Mouse (Mus musculus): ENCODE measurements at regions not wholly inside any gene's neighbourhood (a gene's known extent, or its start where the extent isn't known, plus 50 kb on each side); places are given as distances from the start of the nearest gene placed in this dataset.

DNA sequence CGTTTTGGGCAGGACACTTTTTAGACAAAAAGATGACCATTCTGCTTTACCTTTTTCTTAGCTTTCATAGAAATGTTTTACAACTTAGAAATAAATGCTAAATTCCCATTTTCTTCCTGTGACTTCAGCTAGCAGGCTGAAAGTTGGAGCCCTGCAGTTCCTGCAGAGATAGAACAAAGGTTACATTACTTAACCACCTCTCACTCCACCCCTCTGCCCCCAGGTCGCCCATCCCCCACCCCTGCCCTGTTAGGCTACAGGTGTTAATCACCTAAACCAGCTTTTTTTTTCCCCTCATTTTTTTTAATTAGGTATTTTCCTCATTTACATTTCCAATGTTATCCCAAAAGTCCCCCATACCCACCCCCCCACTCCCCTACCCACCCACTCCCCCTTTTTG lies 498.1 kb upstream of the N6amt1 start:
- peak overlapping the region; percentile 38; the same call in 1 of the 2 replicates for H3K27ac ChIP-seq (ENCODE audit: insufficient read depth, low read depth, low read length)
- no peaks in the 10 kb centered on the region for H3K4me1 ChIP-seq (ENCODE audit: control insufficient read depth, insufficient read depth, low read length)
- H3K27me3 ChIP-seq (replicated peaks; ENCODE audit: control insufficient read depth, insufficient read depth, low read length), result no peaks in the 10 kb centered on the region
- TF ChIP-seq CTCF (conservative IDR thresholded peaks at IDR 0.05; ENCODE audit: insufficient read depth, insufficient read length, low read depth, low read length) (no peak), POLR2A (IDR thresholded peaks at IDR 0.05; ENCODE audit: low read depth, low read length) (no peak)
- no peaks in the 10 kb centered on the region for H3K36me3 ChIP-seq (ENCODE audit: control insufficient read depth, insufficient read depth, low read length)
- H3K4me3 ChIP-seq (ENCODE audit: insufficient read depth, low read depth, low read length), result no peak overlapping the region
- peak; percentile 69 for DNase-seq
- WGBS, result 54% methylated on average over 2 of the region's 2 CpGs

- WGBS, result 53% methylated on average over 4 of the region's 4 CpGs
- no peaks in the 10 kb centered on the region for H3K4me1 ChIP-seq (ENCODE audit: control insufficient read depth, insufficient read depth, low read length)
- no peaks in the 10 kb centered on the region for H3K36me3 ChIP-seq (ENCODE audit: control insufficient read depth, insufficient read depth, low read length)
- no peaks in the 10 kb centered on the region for H3K27me3 ChIP-seq (replicated peaks; ENCODE audit: control insufficient read depth, insufficient read depth, low read length)
- no peak for TF ChIP-seq POLR2A (IDR thresholded peaks at IDR 0.05; ENCODE audit: low read depth, low read length)
- TF ChIP-seq CTCF (conservative IDR thresholded peaks at IDR 0.05; ENCODE audit: insufficient read depth, insufficient read length, low read depth, low read length), result no peak
- H3K27ac ChIP-seq (ENCODE audit: insufficient read depth, low read depth, low read length), result no peak overlapping the region
- no peak for DNase-seq
- H3K4me3 ChIP-seq (ENCODE audit: insufficient read depth, low read depth, low read length), result no peak overlapping the region
These were observed 498.7 kb upstream of the N6amt1 start for GRCm38 (mm10) chr16:86855312-86855711.

DNA sequence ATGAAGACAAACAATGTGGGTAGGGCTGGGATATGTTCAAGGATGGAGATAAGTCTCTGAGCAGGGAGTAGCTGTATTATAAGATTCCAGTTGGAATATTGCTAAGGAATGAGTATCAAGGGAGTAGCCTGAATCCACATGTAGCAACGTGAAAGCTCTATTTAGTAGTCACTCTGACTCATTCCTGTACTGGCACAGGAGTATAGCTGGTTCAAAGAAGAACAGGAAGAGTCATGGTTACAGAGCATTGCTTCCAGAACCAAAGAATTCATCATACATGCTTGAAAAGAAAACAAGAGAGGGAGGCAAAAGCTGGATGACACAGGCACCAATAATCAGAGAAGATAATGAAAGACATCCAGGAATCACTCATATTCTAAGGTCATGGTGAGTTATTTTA lies 500.6 kb upstream of the N6amt1 start:
- no peaks in the 10 kb centered on the region for H3K36me3 ChIP-seq (ENCODE audit: control insufficient read depth, insufficient read depth, low read length)
- no peaks in the 10 kb centered on the region for H3K4me1 ChIP-seq (ENCODE audit: control insufficient read depth, insufficient read depth, low read length)
- H3K27me3 ChIP-seq (replicated peaks; ENCODE audit: control insufficient read depth, insufficient read depth, low read length), result no peaks in the 10 kb centered on the region
- WGBS, result 79% methylated on average over 1 of the region's 1 CpGs
- no peak for TF ChIP-seq POLR2A (IDR thresholded peaks at IDR 0.05; ENCODE audit: low read depth, low read length)
- no peak for TF ChIP-seq CTCF (conservative IDR thresholded peaks at IDR 0.05; ENCODE audit: insufficient read depth, insufficient read length, low read depth, low read length)
- no peak for DNase-seq
- H3K4me3 ChIP-seq (ENCODE audit: insufficient read depth, low read depth, low read length), result no peak overlapping the region
- no peak overlapping the region for H3K27ac ChIP-seq (ENCODE audit: insufficient read depth, low read depth, low read length)

DNA sequence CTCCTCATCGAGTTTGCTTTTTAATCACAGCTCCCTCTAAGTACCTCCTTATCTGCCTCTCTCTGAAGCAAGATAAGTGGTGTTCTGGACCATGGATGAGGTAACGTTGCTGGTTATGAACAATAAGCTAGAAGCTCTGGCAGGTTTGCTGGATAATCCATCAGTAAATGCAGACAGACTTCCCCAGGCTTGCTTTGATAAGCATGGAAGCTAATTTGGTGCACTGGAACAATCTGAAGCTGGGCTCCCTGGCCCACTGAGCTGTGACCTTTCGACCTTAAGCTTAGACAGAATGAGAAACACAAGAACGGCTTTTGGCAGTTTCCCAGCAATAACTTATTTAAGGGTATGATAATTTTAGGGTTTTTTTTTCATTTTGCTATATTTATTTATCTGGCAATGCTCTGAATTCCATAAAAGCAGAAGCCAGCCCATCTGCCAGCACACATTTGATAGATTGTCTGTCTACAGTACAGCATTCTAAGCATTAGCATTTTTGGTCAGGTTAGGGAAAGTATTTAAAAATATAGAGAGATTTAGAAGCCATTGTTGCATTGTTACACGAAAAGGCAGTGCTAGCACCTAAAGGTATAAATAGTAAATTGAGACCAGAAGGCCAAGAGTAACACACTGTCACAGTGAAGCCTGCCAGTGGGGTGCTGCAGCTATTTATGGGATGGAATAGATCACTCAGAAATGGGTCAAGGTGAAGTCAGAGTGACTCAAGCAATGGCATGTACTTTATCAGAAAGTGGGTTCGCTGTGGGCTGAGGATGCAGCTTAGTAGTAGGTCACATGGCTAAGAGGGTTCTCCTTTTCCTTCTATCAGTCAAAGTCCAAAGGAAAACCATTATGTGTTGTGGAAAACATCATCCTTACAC lies 515.3 kb upstream of the N6amt1 start:
- TF ChIP-seq POLR2A (IDR thresholded peaks at IDR 0.05; ENCODE audit: low read depth, low read length), result no peak
- no peak for TF ChIP-seq CTCF (conservative IDR thresholded peaks at IDR 0.05; ENCODE audit: insufficient read depth, insufficient read length, low read depth, low read length)
- DNase-seq, result peak; percentile 13
- Histone ChIP-seq H3K36me3 (ENCODE audit: control insufficient read depth, insufficient read depth, low read length) (no peaks in the 10 kb centered on the region), H3K4me3 (ENCODE audit: insufficient read depth, low read depth, low read length) (no peak overlapping the region), H3K27me3 (replicated peaks; ENCODE audit: control insufficient read depth, insufficient read depth, low read length) (no peaks in the 10 kb centered on the region), H3K4me1 (ENCODE audit: control insufficient read depth, insufficient read depth, low read length) (no peaks in the 10 kb centered on the region), H3K27ac (ENCODE audit: insufficient read depth, low read depth, low read length) (no peak overlapping the region)
- 53% methylated on average over 6 of the region's 6 CpGs for WGBS

DNA sequence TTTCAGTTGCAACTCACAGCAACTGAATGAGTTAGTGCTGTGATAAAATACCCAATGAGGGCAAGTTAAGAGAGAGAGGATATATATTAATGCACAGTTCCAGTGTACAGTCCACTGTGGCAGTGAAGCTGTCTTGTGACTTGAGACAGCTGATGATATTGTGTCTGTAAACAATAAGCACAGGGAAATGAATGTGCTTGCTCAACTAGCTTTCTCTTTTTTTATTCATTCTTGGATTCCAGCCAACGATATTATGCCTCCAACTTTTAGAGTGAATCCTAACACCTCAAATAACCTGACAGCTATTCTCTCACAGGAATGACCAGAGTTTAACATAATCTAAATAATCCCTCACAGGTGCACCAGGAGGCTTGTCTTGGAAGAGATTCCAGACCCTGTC lies 526.3 kb upstream of the N6amt1 start:
- 34% methylated on average over 1 of the region's 1 CpGs for WGBS
- Histone ChIP-seq H3K27me3 (replicated peaks; ENCODE audit: control insufficient read depth, insufficient read depth, low read length) (no peaks in the 10 kb centered on the region), H3K4me3 (ENCODE audit: insufficient read depth, low read depth, low read length) (no peak overlapping the region), H3K36me3 (ENCODE audit: control insufficient read depth, insufficient read depth, low read length) (no peaks in the 10 kb centered on the region), H3K4me1 (ENCODE audit: control insufficient read depth, insufficient read depth, low read length) (no peaks in the 10 kb centered on the region), H3K27ac (ENCODE audit: insufficient read depth, low read depth, low read length) (no peak overlapping the region)
- no peak for TF ChIP-seq POLR2A (IDR thresholded peaks at IDR 0.05; ENCODE audit: low read depth, low read length)
- no peak for TF ChIP-seq CTCF (conservative IDR thresholded peaks at IDR 0.05; ENCODE audit: insufficient read depth, insufficient read length, low read depth, low read length)
- DNase-seq, result no peak

DNA sequence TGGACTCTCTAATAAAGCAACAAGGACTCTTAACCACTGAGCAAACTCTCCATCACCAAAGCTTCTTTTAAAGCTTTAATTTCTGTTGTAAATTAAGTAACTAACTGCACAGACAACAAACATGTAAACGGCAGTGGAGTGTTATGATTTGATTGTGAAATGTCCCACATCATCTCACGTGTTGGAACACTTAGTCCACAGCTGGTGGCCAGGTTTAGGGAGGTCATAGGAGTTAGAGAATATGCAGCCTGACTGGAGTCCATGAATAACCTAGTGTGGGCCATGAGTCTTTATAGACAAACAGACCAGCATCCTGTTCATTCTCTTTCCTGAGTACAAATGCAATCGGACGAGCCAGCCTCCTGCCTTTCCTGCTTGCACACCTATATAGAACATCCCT lies 527.3 kb upstream of the N6amt1 start:
- WGBS, result 72% methylated on average over 4 of the region's 4 CpGs
- no peaks in the 10 kb centered on the region for H3K27me3 ChIP-seq (replicated peaks; ENCODE audit: control insufficient read depth, insufficient read depth, low read length)
- no peak for DNase-seq

GRCm38 (mm10) chr16:86823496-86823895 lies 530.5 kb upstream of the N6amt1 start:
- Histone ChIP-seq H3K27ac (ENCODE audit: insufficient read depth, low read depth, low read length) (no peak overlapping the region), H3K4me3 (ENCODE audit: insufficient read depth, low read depth, low read length) (no peak overlapping the region), H3K36me3 (ENCODE audit: control insufficient read depth, insufficient read depth, low read length) (no peaks in the 10 kb centered on the region), H3K4me1 (ENCODE audit: control insufficient read depth, insufficient read depth, low read length) (no peaks in the 10 kb centered on the region), H3K27me3 (replicated peaks; ENCODE audit: control insufficient read depth, insufficient read depth, low read length) (no peaks in the 10 kb centered on the region)
- TF ChIP-seq CTCF (conservative IDR thresholded peaks at IDR 0.05; ENCODE audit: insufficient read depth, insufficient read length, low read depth, low read length), result no peak
- no peak for TF ChIP-seq POLR2A (IDR thresholded peaks at IDR 0.05; ENCODE audit: low read depth, low read length)
- DNase-seq, result peak; percentile 19
- WGBS, result 88% methylated on average over 1 of the region's 1 CpGs

More for the DNA sequence above, 527.3 kb upstream of the N6amt1 start:
- no peaks in the 10 kb centered on the region for H3K4me1 ChIP-seq (ENCODE audit: control insufficient read depth, insufficient read depth, low read length)
- TF ChIP-seq CTCF (conservative IDR thresholded peaks at IDR 0.05; ENCODE audit: insufficient read depth, insufficient read length, low read depth, low read length) (no peak), POLR2A (IDR thresholded peaks at IDR 0.05; ENCODE audit: low read depth, low read length) (no peak)
- H3K27ac ChIP-seq (ENCODE audit: insufficient read depth, low read depth, low read length), result no peak overlapping the region
- no peak overlapping the region for H3K4me3 ChIP-seq (ENCODE audit: insufficient read depth, low read depth, low read length)
- no peaks in the 10 kb centered on the region for H3K36me3 ChIP-seq (ENCODE audit: control insufficient read depth, insufficient read depth, low read length)

Measured in kidney, adult 2 months (tissue).